Mouse (Mus musculus): ENCODE results near the gene Olfr530.

DNA sequence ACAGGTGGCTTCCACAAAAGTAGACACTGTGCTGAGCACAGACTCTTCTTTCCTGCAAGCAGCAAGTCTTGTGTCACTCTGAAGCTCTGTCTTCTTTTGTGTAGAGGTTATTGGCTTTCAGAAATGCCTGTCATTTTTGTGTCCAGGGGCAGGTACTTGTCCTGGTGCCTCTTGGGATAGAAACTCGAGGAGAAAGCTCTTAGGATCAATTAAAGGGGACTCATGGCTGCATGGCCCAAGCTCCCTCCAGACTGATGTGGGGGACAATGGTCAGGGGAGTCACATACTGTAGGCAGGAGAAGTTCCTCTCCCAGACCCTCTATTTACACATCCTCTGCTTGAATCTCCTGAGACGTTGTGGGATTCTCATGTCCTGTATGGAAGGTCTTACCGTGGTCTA lies 14.6 kb downstream of the Olfr530 start, which contains the start of gene Olfr60:
- TF ChIP-seq EP300 (IDR thresholded peaks at IDR 0.05; ENCODE audit: insufficient read depth, low read depth, low read length) (no peak), POLR2A (IDR thresholded peaks at IDR 0.05; ENCODE audit: insufficient read depth, low read depth, low read length) (no peak)
